Mouse (Mus musculus) granulocyte monocyte progenitor cell, adult 5-6 weeks (primary cell): ENCODE data around the gene Arhgap32. TPM values are rescaled to one million over a fixed set of nuclear protein-coding genes. Genes with fewer than 3 reads are reported as not detected.

Experiments used
- ATAC-seq: replicated peaks from 2 replicates; pipeline ENCODE4 v1.8.0; 2016; ENCODE audit warnings: mild to moderate bottlenecking, moderate TSS enrichment, inconsistent platforms; ENCODE audit not compliant: poor library complexity, severe bottlenecking
- total RNA-seq, 2 experiments: library from RNA; stranded (forward) in 1 of 2; stranded (reverse) in 1 of 2; fragments of 200-712, 200-1000 nt in 1 of 2; fragments of >200 nt in 1 of 2; fragmentation: Nextera tagmentation in 1 of 2; gene quantifications; 2 replicates each; pipeline ENCODE4 v1.2.3; 2014 to 2017

Gene Arhgap32
- total RNA-seq, 2 experiments from 2014 or later = 5.4 to 14.7 TPM

DNA sequence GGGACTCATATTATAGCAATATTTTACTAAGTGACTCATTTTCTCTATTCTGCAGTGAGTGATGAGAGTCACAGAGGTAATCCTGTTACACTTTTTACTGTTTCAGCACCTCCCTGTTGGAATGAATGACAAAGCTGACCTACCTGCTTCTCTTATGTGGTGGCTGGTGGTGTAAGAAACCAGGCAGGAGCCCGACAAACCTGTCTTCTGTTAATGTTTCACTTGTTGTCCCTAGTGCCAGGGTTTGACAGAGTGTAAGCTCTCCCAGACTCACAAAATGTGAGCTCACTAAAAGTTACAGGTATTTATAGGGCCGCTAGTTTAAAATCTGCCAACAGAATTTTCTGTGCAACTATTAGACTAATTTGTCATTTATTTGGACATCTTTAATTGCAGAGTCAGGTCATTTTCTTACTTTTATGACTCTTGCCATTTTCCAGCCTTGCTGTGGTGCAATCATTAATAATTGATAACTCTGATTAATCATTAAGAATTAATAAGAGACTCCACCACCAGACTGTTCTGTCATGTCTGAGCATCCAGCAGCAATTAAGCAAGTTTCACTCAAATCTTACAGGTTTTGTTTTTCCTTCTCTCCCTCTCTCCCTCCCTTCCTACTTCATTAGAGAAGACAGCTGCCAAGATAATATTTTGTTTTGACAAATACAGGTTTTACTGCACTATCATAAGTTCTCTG lies 127.1 kb downstream of the Arhgap32 start:
- no peak for ATAC-seq

DNA sequence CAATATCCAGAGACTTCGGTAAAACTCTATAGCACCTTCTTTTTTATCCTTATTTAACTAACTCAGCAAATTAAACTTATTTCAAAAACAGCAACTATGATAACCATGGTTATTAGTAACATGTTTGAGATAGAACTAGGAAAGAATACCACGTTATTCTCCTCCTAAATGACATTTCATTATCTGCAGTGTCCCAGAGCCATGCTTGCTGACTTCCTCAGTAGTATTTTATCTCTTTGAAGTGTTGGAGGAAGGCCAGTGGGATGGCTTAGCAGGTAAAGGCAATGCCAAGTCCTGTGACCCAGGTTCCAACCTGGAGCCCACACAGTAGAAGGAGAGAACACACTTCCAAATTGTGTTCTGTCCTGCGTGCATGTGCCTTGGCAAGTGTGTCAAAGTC lies 129.3 kb downstream of the Arhgap32 start:
- ATAC-seq = no peak

DNA sequence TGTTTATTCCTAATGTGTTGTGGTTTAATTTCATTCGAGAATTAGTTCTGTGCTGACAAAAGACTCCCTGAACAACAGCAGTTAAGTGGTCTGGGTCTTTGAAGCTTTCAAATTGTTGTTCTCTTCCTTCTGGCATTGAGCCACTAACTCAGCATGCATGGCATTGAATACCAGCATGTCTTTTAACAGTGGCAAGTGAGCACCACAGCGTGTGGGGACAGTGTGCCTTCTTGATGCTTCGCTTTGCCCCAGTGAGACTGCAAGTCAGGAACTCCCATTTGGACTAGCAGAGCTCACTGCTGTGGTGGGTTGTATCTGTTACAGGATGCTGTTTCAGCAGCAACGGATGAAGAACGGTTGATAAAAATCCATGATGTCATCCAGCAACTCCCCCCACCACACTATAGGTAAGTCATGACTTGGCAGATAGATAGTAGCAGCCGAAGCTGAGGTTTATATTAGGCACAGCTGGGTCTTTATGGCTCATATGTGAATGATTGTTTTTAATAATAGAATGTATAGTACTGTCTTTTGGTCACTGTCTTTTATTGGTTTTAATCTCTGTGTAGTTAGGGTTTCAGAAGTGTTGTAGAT lies 130.3 kb downstream of the Arhgap32 start:
- no peak for ATAC-seq

DNA sequence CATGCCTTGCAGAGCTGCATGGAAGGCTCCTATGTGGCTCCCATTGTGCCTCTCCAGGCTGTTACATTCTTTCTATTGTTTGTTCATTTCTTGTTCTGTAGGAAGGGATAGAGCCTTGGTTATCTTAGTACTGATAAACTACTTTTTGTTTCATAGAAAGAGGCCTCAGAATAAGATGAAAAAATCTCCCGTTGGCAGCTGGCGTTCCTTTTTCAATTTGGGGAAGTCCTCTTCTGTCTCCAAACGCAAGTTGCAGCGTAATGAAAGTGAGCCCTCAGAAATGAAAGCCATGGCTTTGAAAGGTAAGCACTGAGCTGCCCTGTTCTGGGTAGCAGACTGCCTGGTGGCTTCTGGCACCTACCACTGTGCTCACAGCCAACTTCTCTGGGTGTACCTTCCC lies 134.6 kb downstream of the Arhgap32 start:
- no peak for ATAC-seq

DNA sequence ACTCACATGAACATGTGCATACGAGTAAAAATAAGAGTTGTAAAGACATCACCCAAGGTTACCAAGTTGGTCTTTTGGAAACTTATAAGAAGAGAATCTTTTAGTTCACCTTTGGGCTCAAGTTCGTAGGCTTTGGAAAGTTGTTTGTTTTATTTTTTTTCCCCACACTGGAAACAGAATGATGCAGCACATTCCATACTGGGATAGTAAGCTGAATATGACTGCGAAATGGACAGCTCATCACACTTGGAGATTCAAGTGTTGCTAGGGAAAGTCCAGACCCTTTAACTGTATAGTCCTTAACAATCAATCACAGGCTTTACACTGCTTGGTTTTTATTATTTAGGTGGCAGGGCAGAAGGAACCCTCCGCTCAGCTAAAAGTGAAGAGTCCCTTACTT lies 137.8 kb downstream of the Arhgap32 start:
- ATAC-seq = no peak

DNA sequence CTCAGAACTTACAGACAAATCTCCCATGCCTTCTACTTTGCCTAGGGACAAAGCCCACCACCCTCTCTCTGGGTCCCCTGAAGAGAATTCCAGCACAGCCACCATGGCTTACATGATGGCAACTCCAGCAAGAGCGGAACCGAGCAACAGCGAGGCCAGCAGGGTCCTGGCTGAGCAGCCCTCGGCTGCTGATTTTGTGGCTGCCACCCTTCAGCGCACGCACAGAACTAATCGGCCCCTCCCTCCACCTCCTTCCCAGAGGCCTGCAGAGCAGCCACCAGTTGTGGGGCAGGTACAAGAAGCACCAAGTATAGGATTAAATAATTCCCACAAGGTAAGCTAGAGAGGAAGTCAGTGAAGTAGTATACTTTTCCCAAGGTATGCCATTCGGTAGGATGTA lies 141.4 kb downstream of the Arhgap32 start:
- ATAC-seq = no peak

DNA sequence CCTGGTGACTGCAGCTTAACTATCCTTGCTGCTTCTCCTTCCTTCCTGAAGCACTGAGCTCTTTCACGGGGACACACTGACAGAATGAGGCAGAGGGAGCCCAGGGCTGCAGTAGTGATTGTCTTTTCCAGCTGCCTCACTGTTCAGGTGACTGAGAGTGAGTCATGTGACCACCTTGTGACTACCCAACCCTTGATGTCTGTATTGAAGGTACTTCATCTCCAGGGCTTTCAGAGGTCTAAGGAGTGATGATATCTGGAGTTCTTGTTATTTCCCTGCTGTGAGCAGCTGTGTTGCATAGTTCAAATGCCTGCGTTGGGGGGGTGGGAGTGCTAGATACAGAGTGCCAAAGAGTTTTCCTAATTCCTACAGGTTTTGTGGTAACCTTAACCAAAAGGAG lies 141.9 kb downstream of the Arhgap32 start:
- no peak for ATAC-seq

DNA sequence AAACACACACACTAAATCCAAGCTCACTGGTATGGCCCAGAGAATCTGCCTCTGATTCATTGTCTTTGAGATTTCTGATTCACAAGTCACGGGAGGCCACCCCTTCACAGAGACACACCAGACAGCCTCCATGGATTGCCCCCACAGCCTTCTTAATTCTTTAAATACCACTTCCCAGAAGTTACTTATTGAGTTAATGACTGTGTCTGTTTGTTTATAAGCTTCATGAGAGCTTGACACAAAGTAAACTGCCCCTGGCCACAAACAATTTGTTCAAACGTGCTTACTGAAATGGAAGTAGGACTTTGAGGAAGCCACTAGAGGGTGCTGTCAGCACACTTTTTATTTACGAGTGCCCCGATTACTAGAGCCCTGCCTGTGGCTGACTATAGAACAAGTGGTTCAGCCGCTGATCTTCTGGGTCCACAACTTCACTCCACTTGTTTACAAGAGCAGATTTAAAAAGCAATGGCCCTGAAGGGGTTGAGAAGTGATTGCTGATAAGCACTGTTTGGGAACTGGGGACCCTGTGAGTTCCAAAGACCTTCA lies 156.0 kb downstream of the Arhgap32 start:
- peak; percentile 83 for ATAC-seq

DNA sequence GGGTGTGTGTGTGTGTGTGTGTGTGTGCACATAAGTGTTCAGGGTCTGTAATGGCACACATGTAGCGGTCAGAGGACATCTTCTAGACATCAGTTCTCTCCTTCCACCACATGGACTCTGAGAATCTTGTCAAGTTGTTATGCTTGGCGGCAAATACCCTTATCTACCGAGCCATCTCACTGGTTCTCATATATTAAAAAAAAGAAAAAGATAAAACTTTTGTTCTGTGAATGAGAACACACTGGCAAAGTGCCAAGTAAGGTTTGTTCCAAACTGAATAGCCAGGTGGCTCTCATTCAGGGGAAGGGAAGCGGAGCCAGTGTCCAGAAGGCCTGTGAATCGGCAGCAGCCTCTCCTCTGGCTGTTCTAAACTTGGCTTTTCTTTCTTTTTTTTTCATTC lies 162.1 kb downstream of the Arhgap32 start:
- no peak for ATAC-seq

DNA sequence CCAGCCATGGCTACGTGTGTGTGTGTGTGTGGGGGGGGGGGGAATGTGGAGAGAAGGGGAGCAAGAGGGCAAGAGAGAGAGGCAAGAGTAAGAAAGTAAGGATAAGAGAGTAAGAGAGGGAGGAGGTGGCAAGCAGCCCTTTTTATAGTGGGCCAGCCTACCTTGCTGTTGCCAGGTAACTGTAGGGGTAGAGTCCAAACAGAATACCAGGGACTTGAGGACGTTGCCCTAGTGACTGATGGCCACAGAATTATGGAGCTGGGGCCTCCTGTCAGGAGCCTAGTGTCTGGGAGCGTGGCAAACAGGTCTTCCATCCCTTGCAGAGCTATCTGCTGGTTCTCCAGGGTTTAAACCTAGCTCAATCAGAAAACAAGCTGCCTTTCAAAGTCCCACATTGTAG lies 163.9 kb downstream of the Arhgap32 start:
- no peak for ATAC-seq

DNA sequence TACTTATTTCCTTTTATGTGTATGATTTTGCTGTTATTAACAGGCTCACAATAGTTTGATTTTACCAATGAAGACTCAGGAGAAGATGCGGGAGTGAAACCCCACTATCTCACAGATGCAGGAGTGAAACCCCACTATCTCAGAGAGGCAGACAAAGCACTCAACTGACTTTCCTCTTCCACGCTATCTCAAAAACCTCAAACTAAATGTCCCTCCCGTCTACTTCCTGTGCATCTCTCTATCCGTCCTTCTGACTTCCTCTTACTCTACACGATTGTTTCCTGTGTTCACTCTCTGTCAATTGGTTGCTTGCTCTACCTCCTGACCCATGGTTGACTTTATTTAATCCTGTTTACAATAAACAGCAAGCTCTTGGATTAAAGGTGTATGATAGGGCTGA lies 164.5 kb downstream of the Arhgap32 start:
- ATAC-seq = peak; percentile 53

DNA sequence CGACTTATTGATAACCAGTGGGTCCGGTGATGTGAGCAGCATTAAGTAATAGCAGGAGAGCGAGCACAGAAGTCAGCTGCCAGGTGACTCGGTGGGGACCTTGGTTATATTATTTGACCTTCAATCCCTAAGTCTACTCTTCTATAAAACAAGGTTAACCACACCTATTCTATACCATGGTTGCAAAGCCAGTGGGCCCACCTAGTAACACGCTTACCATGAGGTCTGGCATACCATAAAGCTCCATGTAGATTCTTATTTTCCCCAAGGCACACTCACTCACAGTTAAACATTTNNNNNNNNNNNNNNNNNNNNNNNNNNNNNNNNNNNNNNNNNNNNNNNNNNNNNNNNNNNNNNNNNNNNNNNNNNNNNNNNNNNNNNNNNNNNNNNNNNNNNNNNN lies 167.7 kb downstream of the Arhgap32 start:
- ATAC-seq = no peak

DNA sequence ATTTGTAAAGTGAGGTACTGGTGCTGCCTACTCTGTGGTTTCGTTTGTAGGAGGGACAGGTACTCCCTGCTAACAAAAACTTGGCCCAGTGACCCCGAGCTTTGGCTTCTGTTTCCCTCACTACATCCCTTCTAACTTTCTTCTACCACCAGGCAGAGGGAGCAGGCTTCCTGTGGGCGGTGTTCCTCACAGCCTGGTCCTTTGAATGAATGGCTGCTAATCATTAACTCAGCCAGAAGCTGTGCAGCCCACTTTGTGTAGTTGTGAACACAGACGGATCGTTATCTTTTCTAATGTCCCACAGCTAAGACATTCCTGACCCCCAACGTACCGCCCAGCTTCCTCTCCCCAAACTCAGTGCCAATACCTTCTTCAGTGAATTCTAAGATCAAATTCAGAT lies 175.7 kb downstream of the Arhgap32 start:
- ATAC-seq = no peak

DNA sequence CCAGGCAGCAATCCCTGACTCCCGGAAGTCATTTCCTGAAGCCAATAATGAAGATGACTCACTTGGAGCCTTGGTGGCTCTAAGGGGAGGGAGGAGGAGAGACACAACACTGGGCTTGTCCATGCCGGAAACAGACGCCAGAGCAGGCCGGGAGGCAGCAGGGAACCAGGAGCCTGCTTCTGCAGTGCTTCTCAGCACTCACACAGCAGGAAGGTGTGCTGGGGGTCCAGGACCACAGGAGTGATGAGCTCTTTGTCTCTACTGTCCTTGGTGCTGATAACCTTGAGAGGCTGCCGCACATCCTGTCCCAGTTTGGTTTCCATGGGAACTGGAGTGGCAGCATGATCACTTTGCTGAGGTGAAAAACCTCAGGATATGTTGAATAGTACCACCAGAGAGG lies 176.8 kb downstream of the Arhgap32 start:
- ATAC-seq = no peak

DNA sequence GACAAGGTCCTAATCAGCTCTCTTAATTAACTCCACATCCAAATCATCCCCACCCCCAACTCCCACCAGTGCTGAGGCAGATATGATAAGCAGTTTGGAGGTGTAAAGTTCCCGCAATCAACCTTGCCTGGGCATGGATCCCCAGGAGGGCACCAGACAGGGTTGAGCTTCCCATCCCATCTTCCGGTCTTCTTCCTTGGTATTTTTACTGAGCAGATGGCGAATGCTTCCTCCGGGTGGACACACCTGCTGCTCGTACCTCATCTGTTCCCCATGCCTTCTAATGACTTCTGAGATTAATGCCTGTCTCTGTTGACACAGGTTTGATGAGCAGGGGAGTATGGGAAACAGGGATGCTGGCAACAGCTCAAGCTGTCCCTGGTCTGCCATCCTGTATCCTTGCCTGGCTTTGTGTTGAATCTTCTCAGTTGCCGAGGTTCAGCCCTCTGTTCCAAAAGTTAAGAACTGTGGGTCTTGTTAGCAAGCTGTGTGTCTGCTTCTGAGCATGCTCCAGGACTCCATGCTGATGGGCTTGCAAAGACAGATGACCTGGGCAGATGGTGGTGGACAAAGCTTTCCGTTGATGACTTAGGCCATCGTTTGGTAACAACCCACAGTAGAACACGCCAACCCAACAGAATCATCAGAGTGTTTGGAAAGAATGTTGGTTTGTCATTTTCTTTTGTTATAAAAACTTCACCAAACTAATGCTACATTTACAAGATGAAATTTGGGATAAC lies 179.3 kb downstream of the Arhgap32 start:
- no peak for ATAC-seq

DNA sequence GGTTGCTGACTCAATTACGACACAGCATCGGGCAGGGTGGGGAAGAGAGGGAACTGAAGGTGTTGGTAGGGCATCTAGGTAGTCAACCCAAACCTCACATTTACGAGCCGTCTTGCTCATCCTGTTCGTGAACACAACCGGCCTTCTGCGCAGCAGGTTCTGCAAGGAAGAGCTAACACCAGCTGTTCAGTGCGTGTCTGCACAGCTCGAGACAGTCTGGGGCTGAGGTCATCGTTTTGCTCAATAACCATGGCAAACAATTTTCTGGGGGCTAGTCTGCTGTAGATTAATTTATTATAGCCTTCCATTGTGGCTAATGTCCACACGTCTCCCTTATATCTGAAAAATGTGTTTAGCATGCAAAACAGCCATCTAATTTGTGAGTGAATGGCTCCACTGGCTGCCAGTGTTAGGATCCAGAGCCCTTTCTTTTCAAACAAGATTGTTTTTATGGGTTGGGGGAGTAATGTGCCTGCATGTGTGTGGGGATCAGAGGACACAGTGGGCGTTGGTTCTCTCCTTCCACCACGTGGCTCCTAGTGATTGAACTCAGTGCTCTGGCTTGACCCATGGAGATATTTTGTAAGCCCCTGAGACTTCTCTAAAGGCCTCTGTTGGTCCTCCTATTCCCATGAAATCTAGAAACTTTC lies 186.7 kb downstream of the Arhgap32 start:
- no peak for ATAC-seq

DNA sequence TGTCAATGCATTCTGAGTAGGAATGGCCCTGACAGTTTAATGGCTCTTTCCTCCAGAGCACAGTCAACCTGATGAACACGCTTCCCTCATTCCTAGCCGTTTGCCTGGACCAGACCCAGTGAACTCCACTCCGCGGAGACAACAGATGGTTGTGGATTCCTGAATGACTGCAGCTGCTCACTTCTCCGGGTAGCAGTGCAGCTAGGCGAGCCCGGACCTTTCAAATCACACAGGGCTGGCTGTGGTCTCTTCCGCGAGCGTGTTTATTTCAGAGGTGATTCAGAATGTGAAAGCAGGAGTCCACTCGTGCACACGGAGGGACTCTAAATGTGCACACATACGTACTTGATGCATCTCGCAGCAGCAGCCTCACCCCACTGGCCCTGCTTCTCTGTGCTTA lies 195.8 kb downstream of the Arhgap32 start:
- ATAC-seq = no peak

DNA sequence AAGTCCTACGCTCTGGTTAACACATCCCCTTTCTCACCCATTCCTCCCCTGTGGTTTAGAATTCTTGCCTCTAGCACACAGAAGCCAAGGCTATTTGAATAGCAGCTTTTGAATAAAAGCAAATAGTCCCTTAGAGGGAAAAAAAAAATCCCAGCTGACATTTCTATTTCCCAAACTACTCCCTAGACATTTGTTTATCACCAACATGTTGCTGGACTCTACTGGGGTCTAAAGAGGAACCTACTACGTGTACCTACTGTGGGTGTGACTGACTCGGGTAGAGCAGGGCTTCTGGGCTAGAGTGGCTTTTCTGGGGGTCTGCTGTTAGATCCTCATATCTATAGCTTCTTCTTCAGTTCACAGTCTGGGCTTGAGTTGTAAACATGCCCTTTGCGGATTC lies 196.3 kb downstream of the Arhgap32 start:
- ATAC-seq = no peak

DNA sequence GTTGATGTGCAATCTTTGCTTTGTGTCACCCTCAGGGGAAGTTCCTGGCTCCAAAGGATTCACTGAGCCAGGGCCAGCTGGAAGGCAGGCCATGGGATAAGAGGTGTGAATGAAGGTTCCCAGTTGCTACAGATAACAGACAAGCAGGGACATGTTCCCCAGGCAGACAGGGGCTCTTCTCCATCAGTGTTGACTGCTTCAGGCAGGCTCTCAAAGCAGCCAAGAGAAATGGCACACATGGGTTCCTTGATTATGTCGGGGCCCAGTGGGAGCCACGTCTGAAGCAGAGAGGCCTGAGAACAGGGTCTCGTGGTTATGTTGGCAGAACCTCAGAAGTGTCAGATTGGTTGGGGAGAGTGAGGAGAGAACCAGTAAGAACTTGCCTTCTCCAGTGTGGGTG lies 198.1 kb downstream of the Arhgap32 start:
- no peak for ATAC-seq

DNA sequence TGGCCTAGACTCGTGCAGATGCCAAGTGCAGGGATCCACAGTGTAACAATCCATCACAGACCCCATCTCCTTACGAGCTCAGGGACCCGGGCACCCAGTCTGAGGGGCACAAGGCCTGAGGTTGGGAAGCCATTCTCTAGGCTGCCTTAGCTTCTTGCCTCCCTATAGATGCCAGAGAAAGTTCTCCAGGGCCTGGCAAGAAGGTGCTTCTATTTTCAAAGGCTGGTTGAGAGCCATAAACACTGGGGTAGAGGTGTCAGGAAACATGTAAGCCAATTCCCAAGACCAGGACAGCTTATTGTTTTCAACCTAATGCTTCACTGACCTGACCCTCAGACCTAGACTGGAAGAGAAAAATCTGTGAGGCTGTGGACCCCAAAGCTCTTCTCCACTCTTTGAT lies 200.1 kb downstream of the Arhgap32 start:
- no peak for ATAC-seq
